Mouse (Mus musculus) embryonic facial prominence, embryonic 13.5 days (tissue): ENCODE data around the gene Tsks. TPM values are rescaled to one million over a fixed set of nuclear protein-coding genes. Genes with fewer than 3 reads are reported as not detected.

Experiments used
- ATAC-seq: fragments of 200-750 bp; cut with Nextera tagmentation; 2 replicates; pipeline ENCODE4 v1.8.0; 2017; ENCODE audit warnings: low read depth; ENCODE audit not compliant: insufficient number of reproducible peaks, insufficient read depth, low FRiP score, low TSS enrichment
- H3K27ac ChIP-seq: fragments of 300-500 bp; sonication (generic); 2 replicates; pipeline ENCODE4 v1.5.1; 2015; ENCODE audit warnings: moderate library complexity, mild to moderate bottlenecking, inconsistent platforms
- H3K27me3 ChIP-seq: fragments of 300-500 bp; sonication (generic); 2 replicates; pipeline ENCODE4 v1.6.1; 2015; ENCODE audit warnings: mild to moderate bottlenecking, inconsistent platforms
- H3K36me3 ChIP-seq: fragments of 300-500 bp; sonication (generic); 2 replicates; pipeline ENCODE4 v1.6.1; 2015; ENCODE audit warnings: mild to moderate bottlenecking, inconsistent platforms
- H3K4me1 ChIP-seq: fragments of 300-500 bp; sonication (generic); 2 replicates; pipeline ENCODE4 v1.6.1; 2015; ENCODE audit warnings: inconsistent platforms
- H3K4me2 ChIP-seq: fragments of 300-500 bp; sonication (generic); 2 replicates; pipeline ENCODE4 v1.6.1; 2015; ENCODE audit warnings: moderate library complexity, mild to moderate bottlenecking, inconsistent platforms
- H3K4me3 ChIP-seq: fragments of 300-500 bp; sonication (generic); 2 replicates; pipeline ENCODE4 v1.5.1; 2015; ENCODE audit warnings: mild to moderate bottlenecking, inconsistent platforms
- H3K9ac ChIP-seq: fragments of 300-500 bp; sonication (generic); 2 replicates; pipeline ENCODE4 v1.6.1; 2015; ENCODE audit warnings: mild to moderate bottlenecking, inconsistent platforms
- H3K9me3 ChIP-seq: fragments of 300-500 bp; sonication (generic); 2 replicates; pipeline ENCODE4 v1.6.1; 2016; ENCODE audit warnings: inconsistent platforms
- WGBS: fragments of 180-500 bp; shearing (Covaris S2); methylation state at CpG from one replicate; pipeline ENCODE4 v1.1.7; 2015; ENCODE audit warnings: mixed read lengths; 5-methylcytosine and 5-hydroxymethylcytosine counted together
- polyA plus RNA-seq: library from polyadenylated mRNA; unstranded; fragments of >200 nt; fragmentation: Nextera tagmentation; extraction: Ambion mirVana; gene quantifications from 2 replicates; pipeline ENCODE4 v1.2.1, GENCODE M21; 2015

Gene Tsks
- polyA plus RNA-seq, 1 experiment from 2014 or later = 0.25 TPM

DNA sequence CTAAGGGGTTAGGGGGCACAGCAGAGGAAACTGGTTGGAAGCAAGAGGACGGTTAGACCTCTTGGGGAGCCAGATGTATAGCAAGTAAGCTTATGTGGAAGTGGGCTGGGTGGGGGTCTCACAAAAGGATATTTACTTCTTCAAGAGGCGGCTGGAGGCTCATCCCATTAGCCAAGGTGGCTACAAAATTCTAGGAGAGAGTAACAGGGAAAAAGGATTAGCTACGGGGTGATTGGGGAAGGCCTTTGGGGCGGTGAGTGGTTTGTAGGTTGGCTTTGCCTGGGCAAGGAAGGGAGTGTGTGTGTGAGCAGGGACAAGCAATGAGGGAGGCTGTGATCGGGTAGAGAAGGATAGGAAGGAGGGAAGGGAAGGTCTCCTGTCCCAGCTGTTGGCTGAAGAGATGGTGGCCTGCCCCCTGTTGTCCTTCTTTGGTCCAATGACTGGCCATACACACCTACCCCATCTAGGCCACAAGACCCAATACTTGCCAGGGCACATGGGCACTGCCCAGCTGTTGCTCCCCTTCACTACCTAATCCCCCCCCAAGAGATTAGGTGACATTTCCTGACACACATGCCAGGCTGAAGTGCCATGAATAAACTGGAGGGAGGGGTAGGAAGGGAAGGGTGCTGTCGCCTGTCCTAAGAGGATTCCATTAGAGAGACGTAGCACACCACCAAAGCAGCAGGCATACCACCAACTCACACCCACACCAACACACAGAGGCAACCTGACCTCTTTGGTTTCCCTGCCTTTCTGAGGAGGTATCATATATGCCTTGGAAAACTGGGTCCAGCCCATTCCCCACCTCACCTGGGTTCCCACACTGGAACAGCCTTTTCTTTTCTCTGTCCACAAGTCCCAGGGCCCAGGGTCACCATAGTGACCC lies 41.2 kb downstream of the Tsks start:
- 67% methylated on average over 7 of the region's 7 CpGs for WGBS
- H3K4me3 ChIP-seq = peak overlapping the region; percentile 97
- no peaks in the 10 kb centered on the region for H3K9me3 ChIP-seq
- H3K4me1 ChIP-seq = peaks cover 33% of the 10 kb centered on the region
- no peak for ATAC-seq
- H3K9ac ChIP-seq = peak overlapping the region; percentile 99
- H3K27ac ChIP-seq = 0 out of 2 replicates have a peak overlapping the region, but pooled peaks have one; percentile 11
- H3K4me2 ChIP-seq = peak overlapping the region; percentile 67
- H3K27me3 ChIP-seq = no peaks in the 10 kb centered on the region
- peaks cover 43% of the 10 kb centered on the region for H3K36me3 ChIP-seq

DNA sequence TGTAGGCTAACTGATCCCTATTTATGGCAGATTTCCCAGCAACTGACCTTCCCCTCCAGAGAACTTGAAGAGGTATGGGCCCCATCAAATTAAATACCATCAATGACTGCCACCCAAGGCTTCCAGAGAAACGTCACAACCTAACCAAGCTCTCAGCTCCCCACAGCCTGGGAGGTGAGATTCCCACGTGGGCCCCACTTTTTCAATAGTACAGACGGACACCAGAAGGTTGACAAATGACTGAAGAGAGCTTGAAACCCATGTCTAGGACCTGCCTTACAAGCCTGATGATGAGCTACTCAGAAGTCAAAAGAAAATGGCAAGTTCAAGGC lies 41.8 kb downstream of the Tsks start:
- Histone ChIP-seq H3K4me1 (peaks cover 33% of the 10 kb centered on the region), H3K9me3 (no peaks in the 10 kb centered on the region), H3K9ac (peak overlapping the region; percentile 99; the same call in 1 of the 2 replicates), H3K36me3 (peaks cover 43% of the 10 kb centered on the region), H3K27me3 (no peaks in the 10 kb centered on the region), H3K27ac (no peak overlapping the region), H3K4me3 (peak overlapping the region; percentile 97), H3K4me2 (peak overlapping the region; percentile 67)
- 39% methylated on average over 3 of the region's 3 CpGs for WGBS
- ATAC-seq = no peak

DNA sequence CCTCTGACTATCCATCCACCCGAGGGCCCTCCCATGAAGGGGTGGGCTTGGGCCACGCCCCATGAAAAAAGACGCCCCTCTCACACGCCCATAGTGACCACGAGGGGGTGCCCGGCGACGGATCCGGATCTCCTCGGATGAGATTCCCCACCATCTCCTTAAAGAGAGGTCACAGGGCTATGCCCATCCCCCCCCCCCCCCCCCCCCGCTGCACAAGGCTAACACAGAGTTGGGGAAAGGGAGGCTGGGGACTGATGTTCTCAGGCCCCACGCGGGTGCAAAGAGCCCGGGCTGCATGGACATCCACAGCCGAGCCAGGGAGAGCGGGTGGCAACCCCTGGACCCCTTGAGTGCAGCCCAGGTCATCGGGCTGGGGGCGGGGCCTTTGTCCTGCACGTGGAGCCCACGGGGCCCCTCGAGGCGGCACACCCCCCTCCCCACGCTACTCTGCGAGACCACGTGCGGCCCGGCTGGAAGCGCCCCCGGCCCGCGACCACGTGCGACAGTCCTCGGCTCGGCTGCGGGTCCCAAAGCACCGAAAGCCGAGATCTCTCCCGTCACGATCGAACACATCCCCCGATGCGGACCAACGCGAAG lies 42.7 kb downstream of the Tsks start:
- peak; percentile 5; the same call in 1 of the 2 replicates for ATAC-seq
- Histone ChIP-seq H3K4me1 (peaks cover 33% of the 10 kb centered on the region), H3K36me3 (peaks cover 43% of the 10 kb centered on the region), H3K27me3 (no peaks in the 10 kb centered on the region), H3K4me3 (peak overlapping the region; percentile 97), H3K9me3 (no peaks in the 10 kb centered on the region), H3K27ac (peak overlapping the region; percentile 95), H3K4me2 (peak overlapping the region; percentile 67), H3K9ac (peak overlapping the region; percentile 99)
- under 1% methylated on average over 44 of the region's 45 CpGs for WGBS

DNA sequence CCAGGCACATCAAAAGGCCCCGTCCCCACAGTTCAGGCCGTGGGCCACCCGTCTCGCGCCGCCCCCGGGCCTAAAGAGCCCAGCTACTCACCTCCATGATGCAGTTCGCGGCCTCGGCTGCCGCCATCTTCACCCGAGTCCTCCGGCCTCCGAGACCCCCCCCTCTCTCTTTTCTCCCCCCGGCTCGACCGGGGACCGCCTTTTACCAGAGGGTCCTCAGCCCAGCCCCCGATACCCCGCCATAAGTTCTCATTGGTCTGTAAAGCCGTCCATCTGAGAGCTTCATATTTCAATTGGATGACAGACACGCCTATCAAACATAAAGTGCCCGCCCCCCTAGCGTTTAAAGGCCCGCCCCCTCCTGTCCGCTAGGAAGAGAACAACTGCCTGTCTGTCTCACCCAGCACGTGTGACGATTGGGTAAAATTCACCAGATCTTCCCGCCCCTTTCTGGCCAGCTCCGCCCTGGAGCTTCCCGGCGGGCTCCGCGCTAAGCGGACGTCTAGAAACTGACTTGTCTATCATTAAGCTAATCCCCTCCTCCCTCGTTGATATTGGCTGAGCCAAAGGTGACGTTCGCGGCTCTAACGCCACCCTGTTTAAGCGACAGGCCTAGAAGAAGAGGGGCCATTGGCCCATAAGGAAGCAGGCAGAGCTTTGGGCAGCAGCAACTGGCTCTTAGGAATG lies 43.3 kb downstream of the Tsks start, which contains the start of gene Prmt1:
TSS of gene Prmt1 (minus strand) at position 377 of the 687 bp plus-strand sequence.
- H3K9ac ChIP-seq = peak within 1 kb of the TSS; percentile 99
- no peaks in the 10 kb centered on the region for H3K27me3 ChIP-seq
- under 1% methylated on average over 42 of the region's 42 CpGs for WGBS
- peak within 1 kb of the TSS; percentile 67 for H3K4me2 ChIP-seq
- H3K27ac ChIP-seq = peak within 1 kb of the TSS; percentile 96
- peaks cover 41% of the 10 kb centered on the region for H3K36me3 ChIP-seq
- peaks cover 33% of the 10 kb centered on the region for H3K4me1 ChIP-seq
- ATAC-seq = peak; percentile 96
- H3K4me3 ChIP-seq = peak within 1 kb of the TSS; percentile 97
- no peaks in the 10 kb centered on the region for H3K9me3 ChIP-seq

DNA sequence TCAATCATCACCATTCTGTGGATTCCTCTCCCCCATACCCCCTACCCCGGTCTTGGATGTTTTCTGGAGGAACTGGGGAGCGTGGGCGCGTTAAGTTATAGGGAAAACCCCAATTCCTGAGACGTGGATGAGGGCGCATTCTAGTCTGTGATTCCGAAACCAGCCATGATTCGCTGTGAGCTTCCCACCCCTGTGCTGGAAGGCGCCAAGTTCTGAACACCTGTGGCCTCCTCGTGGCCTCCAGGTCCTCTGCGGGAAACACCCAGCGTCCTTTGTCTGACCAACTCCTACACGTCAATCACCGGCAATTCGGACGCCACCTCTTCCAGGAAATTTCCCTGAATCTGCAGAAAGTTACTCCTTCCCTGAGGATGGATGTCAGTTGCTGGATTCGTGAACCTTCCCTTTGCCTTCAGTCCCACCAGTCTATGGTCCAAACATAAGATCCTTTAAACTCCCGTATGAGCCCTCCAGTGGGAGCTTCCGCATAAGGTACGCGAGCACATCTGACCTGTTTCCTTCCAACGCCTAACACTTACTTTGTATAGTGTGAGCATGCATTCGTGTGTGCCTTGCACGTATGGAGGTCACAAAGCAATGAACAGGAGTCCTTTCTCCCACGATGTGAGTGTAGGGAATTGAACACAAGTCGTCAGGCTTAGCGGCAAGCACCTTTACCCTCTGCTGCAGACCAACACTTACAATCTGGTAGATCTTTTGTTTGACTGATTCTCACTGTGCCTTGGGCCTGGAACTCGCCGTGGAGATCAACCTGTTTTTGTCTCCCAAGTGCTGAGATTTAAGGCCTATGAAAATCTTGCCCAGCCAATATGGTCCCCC lies 44.1 kb downstream of the Tsks start:
- peak overlapping the region; percentile 67 for H3K4me2 ChIP-seq
- under 1% methylated on average over 29 of the region's 29 CpGs for WGBS
- H3K9ac ChIP-seq = peak overlapping the region; percentile 89
- no peaks in the 10 kb centered on the region for H3K9me3 ChIP-seq
- no peak for ATAC-seq
- H3K36me3 ChIP-seq = peaks cover 41% of the 10 kb centered on the region
- peaks cover 33% of the 10 kb centered on the region for H3K4me1 ChIP-seq
- no peaks in the 10 kb centered on the region for H3K27me3 ChIP-seq
- H3K27ac ChIP-seq = peak overlapping the region; percentile 96
- peak overlapping the region; percentile 97 for H3K4me3 ChIP-seq

DNA sequence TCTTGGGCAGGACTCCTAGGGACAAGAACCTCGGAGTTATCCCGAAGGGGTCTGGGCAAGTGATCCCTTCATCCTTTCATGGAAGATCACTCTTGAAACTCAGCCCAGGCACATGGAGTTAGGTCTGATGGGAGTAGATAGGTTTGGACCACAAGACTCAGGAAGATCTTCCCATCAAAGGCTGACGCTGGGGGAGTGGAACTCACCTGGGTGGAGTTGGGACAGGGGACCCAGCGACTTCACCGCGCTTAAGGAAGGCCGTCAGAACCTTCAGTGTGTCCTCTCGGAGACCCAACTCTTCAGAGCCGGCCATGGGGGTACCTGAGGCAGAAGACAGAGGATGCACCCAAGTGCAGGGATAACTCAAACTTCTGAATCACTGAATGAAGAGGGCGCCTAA lies 53.7 kb downstream of the Tsks start:
- Histone ChIP-seq H3K27ac (peak overlapping the region; percentile 89), H3K36me3 (peaks cover 66% of the 10 kb centered on the region), H3K9me3 (no peaks in the 10 kb centered on the region), H3K4me3 (peak overlapping the region; percentile 73), H3K27me3 (no peaks in the 10 kb centered on the region), H3K9ac (peak overlapping the region; percentile 92), H3K4me2 (peak overlapping the region; percentile 95), H3K4me1 (peaks cover 27% of the 10 kb centered on the region)
- no peak for ATAC-seq
- 15% methylated on average over 10 of the region's 10 CpGs for WGBS

DNA sequence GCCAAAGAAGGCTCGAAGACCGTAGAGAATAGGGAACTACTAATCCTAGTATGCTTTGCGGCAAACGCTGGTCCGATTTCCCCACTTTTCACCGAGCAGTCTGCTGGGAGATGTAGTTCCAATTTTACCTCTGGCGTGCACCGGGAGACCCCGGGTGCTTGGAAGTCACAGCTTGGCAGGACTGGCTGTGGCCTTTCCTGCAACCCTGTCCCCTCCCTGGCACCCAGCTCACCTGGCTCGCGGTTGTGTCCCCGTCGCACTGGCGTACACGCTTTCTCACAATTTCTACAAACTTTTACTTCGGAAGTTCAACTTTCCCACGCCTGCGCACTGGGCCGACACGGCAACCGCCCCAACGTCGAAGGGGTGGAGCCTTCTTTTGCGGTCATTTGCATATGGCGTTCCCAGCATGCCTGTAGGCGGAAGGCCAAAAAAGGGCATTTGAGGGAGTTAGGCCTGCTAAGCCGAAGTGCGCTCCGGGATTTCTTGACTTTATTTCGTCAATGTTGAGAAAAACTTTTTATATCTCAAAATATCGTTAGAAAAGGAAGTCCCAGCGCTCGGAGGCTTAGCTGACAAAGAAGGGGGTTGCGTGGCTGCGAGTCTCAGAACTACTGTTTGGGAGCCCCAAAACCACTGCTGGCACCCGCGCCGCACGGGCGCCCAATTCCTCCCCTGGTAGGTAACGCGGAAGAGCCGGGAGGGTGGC lies 54.4 kb downstream of the Tsks start, which contains the start of gene Irf3:
TSS of gene Irf3 (plus strand) at position 418 of the 709 bp plus-strand sequence.
- peak; percentile 87 for ATAC-seq
- peaks cover 66% of the 10 kb centered on the region for H3K36me3 ChIP-seq

DNA sequence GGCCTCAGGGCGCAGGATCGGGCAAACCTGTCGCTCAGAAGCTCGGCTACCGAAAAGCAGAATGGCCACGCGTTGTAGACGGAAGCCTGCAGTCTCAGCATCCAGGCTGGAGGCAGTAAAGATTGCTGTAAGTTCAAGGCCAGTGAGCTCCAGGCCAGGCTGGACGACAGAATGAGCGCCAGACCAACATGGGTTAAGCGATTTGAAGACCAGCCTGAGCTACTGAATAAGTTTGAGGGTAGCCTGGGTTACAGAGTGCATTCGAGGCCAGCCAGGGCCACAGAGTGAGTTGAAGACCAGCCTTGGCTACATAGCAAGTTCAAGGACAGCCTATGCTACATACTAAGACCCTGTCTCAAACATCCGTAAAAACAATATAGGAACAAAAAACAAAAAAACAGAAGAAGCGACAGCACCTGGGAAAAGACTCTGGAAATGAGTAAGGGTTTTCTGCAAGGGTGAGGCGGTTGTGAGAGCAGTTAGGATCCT lies 55.0 kb downstream of the Tsks start:
- peaks cover 27% of the 10 kb centered on the region for H3K4me1 ChIP-seq
- no peak for ATAC-seq
- WGBS = 2% methylated on average over 15 of the region's 15 CpGs

More for the DNA sequence above, 54.4 kb downstream of the Tsks start, which contains the start of gene Irf3:
- peak within 1 kb of the TSS; percentile 73 for H3K4me3 ChIP-seq
- under 1% methylated on average over 43 of the region's 43 CpGs for WGBS
- peak within 1 kb of the TSS; percentile 92 for H3K9ac ChIP-seq
- peak within 1 kb of the TSS; percentile 95 for H3K4me2 ChIP-seq
- H3K27ac ChIP-seq = peak within 1 kb of the TSS; percentile 89
- no peaks in the 10 kb centered on the region for H3K27me3 ChIP-seq
- no peaks in the 10 kb centered on the region for H3K9me3 ChIP-seq
- peaks cover 27% of the 10 kb centered on the region for H3K4me1 ChIP-seq

DNA sequence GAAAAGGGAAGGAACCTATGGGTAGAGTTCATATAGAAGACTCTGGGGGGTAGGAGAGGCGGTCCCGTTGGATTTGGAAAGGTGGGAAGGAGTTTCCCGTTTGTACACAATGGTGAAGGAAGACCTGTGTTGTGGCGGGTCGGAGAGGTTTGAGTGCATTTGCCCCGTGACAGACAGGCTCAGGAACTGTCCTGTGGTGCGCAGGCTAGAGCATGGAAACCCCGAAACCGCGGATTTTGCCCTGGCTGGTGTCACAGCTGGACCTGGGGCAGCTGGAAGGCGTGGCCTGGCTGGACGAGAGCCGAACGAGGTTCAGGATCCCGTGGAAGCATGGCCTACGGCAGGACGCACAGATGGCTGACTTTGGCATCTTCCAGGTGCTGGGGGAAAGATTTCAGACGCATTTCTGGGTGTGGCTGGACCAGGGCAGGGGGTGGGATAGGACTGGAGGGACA lies 55.5 kb downstream of the Tsks start, which contains the start of gene Bcl2l12:
TSS of gene Bcl2l12 (minus strand) at position 212 of the 455 bp plus-strand sequence.
- H3K36me3 ChIP-seq = peaks cover 66% of the 10 kb centered on the region
- H3K27me3 ChIP-seq = no peaks in the 10 kb centered on the region
- peak within 1 kb of the TSS; percentile 89 for H3K27ac ChIP-seq
- no peaks in the 10 kb centered on the region for H3K9me3 ChIP-seq
- H3K4me1 ChIP-seq = peaks cover 27% of the 10 kb centered on the region
- 1% methylated on average over 18 of the region's 18 CpGs for WGBS
- peak within 1 kb of the TSS; percentile 73 for H3K4me3 ChIP-seq
- ATAC-seq = no peak
- peak within 1 kb of the TSS; percentile 92 for H3K9ac ChIP-seq
- H3K4me2 ChIP-seq = peak within 1 kb of the TSS; percentile 95

More for the DNA sequence above, 55.0 kb downstream of the Tsks start:
- H3K9me3 ChIP-seq = no peaks in the 10 kb centered on the region
- peak overlapping the region; percentile 89 for H3K27ac ChIP-seq
- peaks cover 66% of the 10 kb centered on the region for H3K36me3 ChIP-seq
- H3K27me3 ChIP-seq = no peaks in the 10 kb centered on the region
- H3K4me2 ChIP-seq = peak overlapping the region; percentile 95
- H3K4me3 ChIP-seq = peak overlapping the region; percentile 73
- peak overlapping the region; percentile 92 for H3K9ac ChIP-seq

DNA sequence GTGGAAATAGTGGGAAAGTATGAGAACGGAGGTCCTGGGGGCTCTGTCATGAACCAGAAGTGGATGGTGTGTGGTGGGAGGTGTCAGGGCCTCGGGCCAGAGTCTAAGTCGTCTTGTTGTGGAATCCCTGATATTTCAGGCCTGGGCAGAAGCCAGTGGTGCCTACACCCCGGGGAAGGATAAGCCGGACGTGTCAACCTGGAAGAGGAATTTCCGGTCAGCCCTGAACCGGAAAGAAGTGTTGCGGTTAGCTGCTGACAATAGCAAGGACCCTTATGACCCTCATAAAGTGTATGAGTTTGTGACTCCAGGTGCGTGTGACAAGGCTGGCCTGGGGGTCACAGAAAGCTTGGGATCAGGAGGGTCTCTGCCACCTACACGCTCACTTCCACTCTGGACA lies 56.7 kb downstream of the Tsks start:
- peaks cover 66% of the 10 kb centered on the region for H3K36me3 ChIP-seq
- H3K9ac ChIP-seq = 0 out of 2 replicates have a peak overlapping the region, but pooled peaks have one; percentile 40
- H3K9me3 ChIP-seq = no peaks in the 10 kb centered on the region
- peak overlapping the region; percentile 73; the same call in 1 of the 2 replicates for H3K4me3 ChIP-seq
- peak overlapping the region; percentile 95; the same call in 1 of the 2 replicates for H3K4me2 ChIP-seq
- ATAC-seq = no peak
- WGBS = 73% methylated on average over 11 of the region's 11 CpGs
- peaks cover 27% of the 10 kb centered on the region for H3K4me1 ChIP-seq
- H3K27ac ChIP-seq = no peak overlapping the region
- no peaks in the 10 kb centered on the region for H3K27me3 ChIP-seq
